Mouse (Mus musculus) left cerebral cortex, postnatal 25 days (tissue): ENCODE measurements at regions not wholly inside any gene's neighbourhood (a gene's known extent, or its start where the extent isn't known, plus 50 kb on each side); places are given as distances from the start of the nearest gene placed in this dataset.

ENCODE experiments used
- DNase-seq, 2 experiments: peaks; one replicate each; pipeline ENCODE4 v3.0.0; 2022; ENCODE audit warnings: low spot score in 2 of 2, mixed read lengths in 1 of 2
- intact Hi-C: fragments of 180-260 bp; cut with DNase I; formaldehyde crosslinking; loops from one replicate; pipeline ENCODE4 v1.15.1; 2025

DNA sequence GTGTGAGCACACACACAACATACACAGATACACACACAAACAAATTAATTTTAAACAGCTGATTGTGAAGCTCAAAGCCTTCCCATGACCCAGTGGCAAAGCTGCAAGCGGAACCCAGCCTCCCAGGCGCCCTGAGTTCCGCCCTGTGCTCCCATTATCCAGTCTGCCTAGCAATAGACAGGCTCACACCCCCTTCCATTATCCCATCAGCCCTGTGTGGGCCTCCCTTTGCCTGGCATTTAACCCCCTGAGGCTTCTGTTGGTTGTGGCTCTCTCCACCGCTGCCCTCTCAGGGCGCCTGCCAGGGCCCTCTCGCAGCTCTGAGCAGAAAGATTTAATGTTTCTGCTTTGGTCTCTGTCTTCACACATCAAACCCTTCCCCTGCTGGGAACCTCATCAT lies 166.4 kb downstream of the Cct6b start:
- no peak for DNase-seq
- intact Hi-C loops, result no loop called here

DNA sequence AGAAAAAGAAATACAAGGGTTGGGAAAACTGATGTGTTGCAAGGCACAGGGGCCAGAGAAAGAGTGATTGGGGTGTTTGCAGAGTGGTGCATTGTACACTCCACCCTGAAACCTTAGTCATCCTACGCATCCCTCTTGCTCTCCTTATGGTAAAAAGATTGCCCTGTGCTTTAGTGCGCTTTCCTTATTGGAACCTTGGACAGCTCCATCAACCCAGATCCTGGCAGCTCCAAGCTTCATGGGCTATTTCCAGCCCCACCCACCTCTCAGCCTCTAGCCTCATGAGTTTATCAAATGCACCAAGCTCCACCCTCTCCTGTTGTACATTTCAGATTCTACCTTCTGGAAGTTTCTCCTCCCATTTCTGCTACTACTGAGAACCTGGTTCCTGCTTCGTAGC lies 167.3 kb downstream of the Cct6b start:
- DNase-seq, result peak in 1 of 2 experiments; percentile 28
- intact Hi-C loops, result no loop called here

DNA sequence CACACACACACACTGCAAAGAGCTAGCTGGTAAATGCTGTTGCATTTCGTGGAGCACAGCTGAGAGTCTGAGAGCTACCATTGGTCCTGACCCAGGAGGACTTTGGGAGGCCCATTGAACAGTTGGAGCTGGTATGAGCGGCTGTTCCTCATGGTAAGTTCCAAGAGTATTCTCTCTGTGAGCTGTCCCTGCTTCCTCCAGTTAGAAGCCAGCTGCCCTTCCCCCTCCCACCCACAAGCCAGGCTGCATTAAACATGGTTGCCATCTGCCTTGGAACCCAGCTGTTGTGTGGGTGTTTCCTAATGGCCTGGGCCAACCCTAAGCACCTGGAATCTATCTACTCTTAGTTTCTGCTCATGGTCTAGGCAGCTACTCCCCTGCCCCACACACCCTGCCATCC lies 174.4 kb downstream of the Cct6b start:
- peak in 1 of 2 experiments; percentile 37 for DNase-seq
- intact Hi-C loops, result no loop called here

DNA sequence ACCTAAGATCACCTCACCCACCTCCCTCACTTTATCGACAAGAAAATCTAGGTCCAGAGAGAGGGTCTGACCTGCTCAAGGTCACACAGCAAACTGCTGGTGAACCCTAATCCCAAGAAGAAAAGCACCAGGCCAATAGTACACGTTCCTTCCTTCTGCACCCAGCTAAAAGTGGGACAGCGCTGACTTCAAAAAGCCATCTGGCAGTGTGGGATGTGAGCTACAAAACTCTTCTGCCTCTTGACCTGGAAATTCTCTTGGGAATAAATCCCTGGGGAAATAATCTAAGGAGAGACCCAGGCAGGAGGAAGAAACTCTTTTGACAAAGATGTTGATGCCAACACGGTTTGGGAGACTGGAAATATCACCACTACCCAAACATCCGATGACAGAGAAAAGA lies 175.4 kb downstream of the Cct6b start:
- intact Hi-C loops, result no loop called here
- peak in 1 of 2 experiments; percentile 60 for DNase-seq

DNA sequence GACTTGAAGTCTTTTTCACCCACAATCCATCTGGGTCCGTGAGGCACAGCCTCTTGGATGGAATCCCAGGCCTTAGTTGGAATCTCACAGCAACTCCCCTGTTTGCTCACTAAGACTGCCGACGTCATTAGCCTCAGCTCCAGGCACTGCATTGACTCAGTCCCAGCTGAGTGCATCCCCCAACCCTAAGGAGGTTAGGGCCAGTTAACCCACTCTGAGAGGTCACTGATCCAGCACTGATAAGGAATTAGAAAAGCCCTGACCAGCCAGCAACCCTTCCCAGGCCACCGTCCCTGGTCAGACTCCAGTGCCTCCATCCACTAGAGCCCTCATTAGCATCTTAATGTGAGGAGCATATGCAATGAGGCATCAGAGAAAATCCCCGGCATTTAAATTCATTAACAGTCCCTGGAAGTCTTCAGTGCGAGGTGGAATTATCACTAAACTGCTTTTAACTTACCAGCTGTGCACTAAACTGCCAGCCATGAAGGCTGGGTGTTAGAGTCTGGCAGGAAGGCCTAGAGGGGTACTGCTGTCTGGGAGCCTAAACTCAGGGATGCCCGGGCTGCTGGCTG lies 184.2 kb downstream of the Cct6b start:
- intact Hi-C loops, result no loop called here
- peak; percentile 59 to 94 for DNase-seq

DNA sequence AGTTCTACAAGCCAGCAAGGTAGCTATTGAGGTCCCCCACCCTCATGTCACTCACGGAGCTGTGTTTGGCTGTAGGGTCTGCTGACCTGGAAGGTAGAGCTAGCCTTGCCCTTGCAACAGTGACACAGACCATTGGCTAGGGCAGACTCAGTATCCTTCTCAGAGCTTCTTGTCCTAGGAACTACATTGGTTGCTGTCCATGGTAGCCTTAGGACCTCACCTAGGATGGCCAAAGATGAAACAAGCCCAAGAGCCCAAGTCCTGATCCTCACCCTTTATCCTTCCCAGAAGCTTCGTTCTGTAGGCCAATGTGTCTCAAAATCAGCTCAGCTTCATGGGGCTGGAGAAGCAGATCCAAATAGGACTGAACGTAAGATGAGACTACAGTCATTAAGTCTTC lies 187.3 kb downstream of the Tmem132e start:
- no peak for DNase-seq
- intact Hi-C loops, result no loop called here

DNA sequence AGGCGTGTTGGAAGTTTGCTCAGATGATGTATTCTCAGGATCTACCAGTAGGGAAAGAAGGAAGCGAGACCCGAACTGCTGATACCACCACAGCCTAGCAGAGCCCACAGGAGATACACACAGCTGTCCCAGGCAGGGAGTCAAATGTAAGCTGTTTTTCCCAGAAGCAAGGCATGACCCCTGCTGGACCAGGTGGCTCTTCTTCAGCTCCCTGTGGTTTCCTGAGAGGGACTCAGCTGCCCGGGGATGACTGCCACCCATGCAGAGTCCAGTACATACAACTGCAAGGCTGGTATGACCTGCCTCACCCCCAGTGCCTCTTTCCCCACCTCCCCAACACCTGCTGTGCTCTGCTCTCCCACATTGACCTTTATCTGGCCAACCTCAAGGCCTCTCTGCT lies 184.4 kb downstream of the Tmem132e start:
- no peak for DNase-seq
- intact Hi-C loops, result no loop called here

DNA sequence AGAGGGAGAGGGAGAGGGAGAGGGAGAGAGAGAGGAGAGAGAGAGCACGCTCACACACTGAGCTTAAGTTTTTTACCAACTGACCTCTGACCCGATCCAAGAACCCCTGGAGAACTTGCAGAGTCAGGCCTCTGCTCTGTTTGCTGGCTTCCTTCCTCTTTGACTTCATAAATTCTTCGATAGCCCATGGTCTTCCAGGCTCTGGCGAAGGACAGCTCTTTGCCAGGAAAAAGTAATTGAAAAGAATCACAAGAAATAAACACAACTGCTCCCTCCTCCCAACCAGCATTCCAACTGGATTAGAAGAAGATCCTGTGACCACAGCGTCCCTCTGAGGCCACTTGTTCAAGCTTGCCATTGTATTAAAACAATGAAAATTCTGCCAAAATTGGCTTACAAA lies 182.8 kb downstream of the Tmem132e start:
- no peak for DNase-seq
- intact Hi-C loops, result no loop called here

DNA sequence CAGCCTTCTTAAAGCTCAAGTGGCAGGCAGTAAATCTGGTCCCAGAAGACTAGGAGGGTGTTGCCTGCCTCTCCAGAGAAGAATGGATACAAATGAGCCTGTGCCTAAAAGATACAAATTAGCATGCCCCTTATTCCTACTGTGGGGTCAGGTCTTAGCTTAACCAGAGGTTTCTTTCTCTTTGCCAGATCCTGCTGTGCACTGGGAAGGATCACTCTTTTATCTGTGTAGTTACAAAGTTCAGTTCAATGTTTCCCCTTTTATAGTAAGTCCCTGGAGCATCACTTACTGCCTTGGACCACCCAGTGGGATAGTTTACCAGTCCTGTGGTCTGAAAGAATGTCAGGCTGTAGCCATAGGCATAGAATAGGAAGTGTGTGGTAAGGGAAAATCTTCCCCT lies 181.1 kb downstream of the Tmem132e start:
- DNase-seq, result no peak
- intact Hi-C loops, result no loop called here

DNA sequence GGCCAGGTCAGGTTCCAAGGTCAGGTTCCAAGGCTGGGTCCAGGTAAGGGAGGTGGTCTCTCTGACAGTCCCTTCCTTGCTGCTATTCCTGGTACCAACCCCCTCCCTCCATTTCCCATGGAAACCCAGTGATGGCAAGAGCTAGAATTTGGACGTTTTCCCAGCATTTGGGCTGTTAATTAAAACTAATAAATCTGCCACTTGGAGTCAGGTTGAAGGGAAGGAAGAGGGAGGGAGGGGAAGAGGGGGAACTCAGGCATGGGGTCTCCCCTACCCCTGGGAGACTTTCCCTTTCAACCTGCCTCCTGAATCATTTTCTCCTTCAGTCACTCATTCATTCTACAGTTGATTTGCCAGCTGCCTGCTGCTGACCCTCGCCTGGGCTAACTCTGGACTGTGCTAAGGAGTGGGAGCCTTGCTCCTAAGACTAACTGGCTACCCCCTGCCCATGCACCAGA lies 179.5 kb downstream of the Tmem132e start:
- no peak for DNase-seq
- intact Hi-C loops, result no loop called here

DNA sequence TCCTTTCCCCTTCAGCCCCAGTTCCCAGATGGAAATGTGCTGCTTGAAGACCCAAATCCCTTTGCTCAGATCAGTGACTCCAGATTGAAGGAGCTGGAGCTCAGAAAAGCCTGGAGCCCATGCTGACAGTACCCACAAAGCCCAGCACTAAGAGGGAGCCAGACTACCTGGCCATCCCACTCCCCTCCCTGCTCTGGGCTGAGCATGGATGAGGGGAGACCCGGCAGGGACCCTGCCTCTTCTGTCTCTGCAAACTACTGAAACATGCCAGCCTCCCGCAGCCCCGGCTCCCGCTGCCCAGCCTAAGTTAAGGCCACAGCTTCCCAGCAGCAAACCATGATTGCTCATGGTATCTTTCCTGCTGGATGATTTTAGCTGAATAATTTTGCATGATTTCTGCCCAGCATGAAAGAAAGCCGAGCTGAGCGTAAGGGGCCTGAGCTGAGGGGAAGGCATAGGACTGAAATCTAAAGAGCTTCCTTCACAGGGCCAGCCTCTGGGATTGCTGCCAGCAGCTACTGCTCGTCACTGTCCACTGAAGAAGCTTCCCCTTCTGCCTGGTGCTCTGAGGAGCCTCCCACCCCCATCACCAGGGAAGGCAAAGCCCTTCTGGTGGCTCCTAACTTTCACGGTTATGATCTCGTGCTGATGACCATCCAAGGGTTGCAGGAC lies 178.4 kb downstream of the Tmem132e start:
- peak in 1 of 2 experiments; percentile 20 for DNase-seq
- intact Hi-C loops, result no loop called here

DNA sequence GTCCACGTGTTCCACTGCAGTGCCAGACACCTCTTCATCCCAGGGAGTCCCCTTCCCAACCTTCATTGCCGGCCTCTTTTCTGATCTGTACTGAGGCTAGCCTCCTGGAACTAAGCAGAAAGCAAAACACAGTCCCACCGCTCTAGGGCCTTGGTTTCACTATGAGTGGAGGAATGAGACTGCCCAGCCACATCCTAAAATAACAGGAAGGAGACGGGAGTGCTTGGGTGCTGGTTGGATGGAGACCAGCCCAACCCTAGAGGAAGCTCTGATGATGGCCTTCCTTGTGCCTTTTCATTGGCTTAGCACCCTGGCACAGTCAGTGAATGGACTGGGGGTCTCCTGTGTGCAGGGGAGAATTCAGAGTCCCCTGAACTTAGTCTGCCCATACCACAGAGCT lies 177.4 kb downstream of the Tmem132e start:
- no peak for DNase-seq
- intact Hi-C loops, result no loop called here

DNA sequence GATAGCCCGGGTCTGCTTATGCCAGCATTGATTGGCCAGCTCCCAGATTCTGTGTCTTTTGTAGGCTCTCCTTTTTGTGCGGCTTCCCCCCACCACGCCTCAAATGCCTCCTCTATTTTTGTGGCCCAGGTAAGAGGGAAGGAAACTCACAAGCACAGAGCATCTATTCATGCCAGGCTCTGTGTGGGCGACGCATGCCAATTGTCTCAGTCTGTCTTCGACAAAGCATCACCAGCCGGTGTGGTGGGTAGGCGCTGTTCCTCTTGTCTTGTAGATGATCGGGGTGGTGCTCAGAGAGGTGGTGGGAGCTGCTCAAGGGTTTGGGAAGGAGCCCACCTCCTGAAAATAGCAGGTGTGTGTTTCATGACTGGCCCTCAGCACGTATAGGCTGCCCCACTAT lies 175.5 kb downstream of the Tmem132e start:
- intact Hi-C loops, result no loop called here
- peak; percentile 39 to 60 for DNase-seq

DNA sequence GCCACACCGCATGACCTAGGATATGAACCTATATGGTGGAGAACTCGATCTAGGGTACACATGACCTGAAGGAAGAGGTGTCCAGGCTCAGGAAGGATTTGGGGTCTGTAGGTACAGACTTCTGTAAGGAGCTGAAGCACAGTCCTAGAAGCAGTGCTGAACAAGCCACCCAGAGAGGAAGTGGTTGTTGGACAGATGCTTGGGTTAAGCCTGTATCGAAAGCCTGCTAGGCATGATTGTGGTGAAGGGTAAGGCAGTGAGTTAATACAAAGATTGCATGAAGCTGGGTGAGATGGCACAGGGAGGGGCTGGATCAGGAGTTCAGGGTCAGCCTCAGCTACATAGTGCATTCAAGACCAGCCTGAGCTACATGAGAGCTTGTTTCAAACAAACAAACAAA lies 153.3 kb downstream of the Tmem132e start:
- no peak for DNase-seq
- intact Hi-C loops, result no loop called here

DNA sequence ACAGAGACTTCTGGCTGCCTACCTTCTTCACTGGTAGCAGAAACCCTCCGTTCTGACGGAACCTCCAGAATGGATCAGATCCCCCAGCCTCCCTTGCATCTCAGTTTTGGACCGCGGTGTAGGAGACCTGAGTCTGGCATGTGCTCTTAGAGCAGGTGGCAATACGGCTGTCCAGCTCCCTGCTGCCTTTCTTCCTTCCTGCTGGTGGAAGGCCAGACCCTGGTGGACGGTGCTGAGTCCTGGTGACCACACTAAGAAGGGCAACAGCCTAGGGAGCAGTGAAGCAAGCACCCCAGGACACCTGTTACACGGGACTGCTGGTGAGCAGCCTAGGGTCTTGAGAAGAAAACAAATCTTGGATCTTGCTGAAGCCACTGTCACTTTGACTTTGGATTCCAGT lies 152.7 kb downstream of the Tmem132e start:
- intact Hi-C loops, result no loop called here
- no peak for DNase-seq

DNA sequence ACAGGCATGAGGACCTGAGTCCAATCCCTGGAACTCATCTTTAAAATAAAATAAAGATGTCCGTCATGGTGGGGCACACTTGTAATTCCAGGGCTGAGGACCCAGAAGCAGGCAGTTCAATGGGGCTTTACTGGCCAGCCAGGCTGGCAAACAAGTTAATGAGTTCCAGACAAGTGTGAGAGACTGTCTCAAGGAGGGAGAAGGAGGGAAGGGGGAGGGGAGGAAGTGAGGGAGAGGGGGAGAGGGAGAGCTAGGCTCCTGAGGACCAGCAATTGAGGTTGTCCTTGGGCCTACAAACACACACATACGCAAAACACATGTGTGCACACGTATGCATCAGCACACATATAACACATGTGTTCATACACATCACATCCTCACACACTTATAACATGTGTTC lies 149.2 kb downstream of the Tmem132e start:
- intact Hi-C loops, result no loop called here
- no peak for DNase-seq

DNA sequence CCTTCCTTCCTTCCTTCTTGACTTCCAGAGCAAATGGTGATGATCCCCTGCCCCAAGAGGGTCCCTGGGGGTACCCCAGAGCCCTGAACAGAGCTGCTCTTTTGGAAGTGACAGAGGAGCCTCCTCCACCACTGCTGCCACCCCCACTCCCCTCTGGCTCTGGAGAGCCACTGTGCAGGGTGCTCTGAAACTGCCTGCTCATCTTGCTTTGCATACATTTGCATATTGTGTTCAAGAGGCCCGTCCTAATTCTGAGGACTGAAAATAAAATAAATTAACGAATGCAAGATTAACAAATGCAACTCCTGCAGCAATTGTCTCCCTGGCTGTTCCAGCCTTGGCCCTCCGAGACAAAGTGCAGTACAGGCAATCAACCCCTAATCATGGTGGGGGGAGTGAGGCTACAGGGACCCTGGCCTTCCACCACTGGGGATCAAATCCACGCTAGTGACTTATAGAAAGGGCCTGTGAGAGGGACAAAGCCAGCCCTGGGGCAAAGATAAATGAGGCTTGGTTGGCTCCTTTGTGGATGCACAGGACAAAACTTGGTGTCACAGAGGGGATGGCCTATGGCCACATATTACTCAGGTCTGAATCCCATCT lies 134.6 kb downstream of the Tmem132e start:
- intact Hi-C loops, result no loop called here
- DNase-seq, result peak in 1 of 2 experiments; percentile 23

DNA sequence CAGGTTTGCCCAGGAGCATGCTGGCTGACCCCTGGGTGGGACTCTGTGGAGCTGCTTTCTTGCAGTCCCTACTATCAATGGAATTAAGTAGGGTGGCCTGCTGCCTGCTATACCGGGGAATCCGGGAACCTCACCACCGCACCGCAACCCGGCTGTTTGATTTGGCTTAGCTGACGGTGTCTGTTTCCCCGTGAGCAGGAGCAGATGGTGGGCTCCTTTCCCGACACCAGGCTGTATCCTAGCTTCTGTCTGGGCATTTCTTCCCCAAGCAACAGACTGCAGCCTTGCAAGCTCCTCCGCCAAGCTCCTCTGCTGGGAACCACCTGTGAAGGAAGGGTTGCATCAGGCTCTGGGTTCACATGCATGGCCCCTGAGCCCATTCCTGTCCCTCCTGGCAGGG lies 132.7 kb downstream of the Tmem132e start:
- intact Hi-C loops, result no loop called here
- DNase-seq, result peak; percentile 30 to 63

DNA sequence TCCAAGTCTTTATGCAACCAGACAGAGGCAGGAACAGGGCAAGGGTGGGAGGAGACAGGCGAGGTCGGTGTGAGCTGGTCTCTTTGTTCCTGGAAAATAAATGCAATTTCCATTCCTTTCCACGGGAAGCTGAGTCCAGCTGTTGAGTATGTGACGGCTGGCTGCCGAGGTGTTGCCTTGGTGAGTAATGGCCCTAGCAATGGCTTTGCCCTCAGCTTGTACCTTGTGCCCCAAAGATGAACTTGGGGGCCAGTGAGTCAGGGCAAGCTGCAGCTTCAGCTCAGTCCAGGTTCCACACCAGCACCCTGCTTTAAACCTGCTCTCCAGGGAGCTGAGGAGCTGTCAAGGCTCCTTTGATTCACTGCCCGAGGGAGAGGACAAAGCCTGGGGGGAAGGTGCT lies 130.0 kb downstream of the Tmem132e start:
- DNase-seq, result no peak
- intact Hi-C loops, result no loop called here

DNA sequence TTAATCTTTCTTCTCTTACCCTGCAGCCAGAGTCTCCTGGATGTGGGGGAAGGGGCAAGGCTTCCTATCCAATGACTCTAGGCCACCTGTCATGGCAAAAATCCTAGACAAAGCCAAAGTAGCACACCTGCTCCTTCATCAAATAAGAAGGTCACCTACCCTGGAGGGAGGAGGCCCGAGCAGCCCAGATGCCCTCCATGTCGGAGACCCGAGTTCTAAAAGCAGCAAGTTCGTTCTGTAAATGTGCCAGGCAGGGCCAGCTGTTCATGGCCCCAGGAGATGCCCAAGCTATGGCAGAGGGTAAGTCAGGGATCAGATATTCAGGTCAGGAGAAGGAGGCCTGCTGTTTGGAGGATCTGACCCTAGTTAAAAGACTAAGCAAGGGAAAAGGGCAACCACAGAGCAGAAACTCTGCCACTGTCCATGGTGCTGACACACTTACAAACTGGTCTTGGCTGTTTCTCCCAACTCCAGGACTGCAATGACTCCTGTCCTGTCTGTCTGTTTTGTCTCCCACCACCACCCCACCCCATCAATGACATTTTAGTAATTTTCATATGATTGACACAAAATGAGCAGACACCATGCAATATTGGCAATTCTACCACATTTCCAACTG lies 125.9 kb downstream of the Tmem132e start:
- DNase-seq, result no peak
- intact Hi-C loops, result no loop called here

DNA sequence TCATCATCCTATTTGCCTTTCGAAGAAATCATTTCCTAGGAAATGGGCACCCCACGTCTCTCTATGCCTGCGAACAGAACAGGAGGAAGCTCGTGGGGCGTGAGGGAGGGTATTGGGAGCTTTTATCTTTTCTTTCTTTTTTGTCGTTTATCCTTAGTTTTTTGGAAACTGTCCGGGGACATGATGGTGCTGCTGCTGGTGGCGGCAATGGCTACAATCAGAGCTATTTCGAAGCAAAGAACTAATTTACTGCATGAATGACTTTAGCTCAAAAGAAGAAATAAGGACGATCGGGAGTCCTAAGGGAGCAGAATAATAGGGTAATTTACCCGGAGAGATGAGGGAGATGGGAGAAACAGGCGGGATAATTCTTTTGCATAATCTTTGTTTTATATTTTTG lies 119.9 kb downstream of the Tmem132e start:
- DNase-seq, result no peak
- intact Hi-C loops, result no loop called here
